Mouse (Mus musculus): ENCODE results near the gene Ptprt. TPM values are rescaled to one million over a fixed set of nuclear protein-coding genes. Genes with fewer than 3 reads are reported as not detected.
"Not testable (repeated sequence)": the region's sequence is repeated elsewhere in the genome, so short reads cannot be mapped to it uniquely, and the experiment has no call there.

Ptprt gene
- polyA plus RNA-seq, 1 experiment from 2014 or later: 14.0 TPM

DNA sequence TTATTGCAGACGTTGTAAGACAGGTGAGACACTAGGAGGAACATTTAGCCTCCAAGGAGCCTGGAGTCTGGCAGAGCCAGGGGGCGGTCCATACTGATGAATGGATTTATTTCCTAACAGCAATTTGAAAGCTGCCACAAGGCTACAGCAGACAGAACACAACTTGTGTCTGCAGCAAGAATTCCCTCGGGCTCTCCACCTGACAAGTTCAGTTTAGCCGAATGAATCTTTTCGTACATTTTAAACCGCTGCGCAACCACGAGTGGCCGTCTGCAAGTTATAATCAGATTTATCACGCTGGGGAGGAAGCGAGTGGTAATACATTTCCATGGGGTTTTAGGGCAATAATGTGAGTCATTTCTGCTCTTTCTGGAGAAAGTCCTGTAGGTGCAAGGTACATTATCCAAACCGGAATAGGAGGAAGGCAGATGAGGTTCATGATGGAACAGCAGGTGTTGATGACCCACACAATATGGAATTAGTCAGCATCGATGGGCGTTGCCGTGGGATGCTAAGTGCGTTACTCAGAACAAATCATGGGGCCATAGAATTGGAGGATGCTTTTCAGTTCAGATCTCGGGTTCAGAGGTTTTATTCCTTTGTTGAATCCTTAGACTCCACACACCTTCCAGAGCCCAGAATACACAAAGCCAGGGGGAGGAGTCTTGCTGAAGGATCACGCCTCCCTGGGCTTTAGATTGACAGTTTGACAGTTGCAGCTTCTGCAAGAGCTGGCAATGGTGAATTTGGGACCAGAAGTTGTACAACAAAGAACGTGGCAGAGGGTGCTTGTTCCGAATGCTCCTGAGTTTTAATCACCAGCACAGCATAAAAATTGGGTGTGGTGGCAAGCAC is 478.1 kb downstream of the Ptprt start:
- Histone ChIP-seq H3K9ac (replicated peaks) (no peak overlapping the region), H3K4me2 (no peak overlapping the region), H3K27me3 (replicated peaks) (no peaks in the 10 kb centered on the region), H3K9me3 (replicated peaks) (no peaks in the 10 kb centered on the region), H3K4me3 (replicated peaks) (no peak overlapping the region), H3K4me1 (no peaks in the 10 kb centered on the region), H3K36me3 (no peaks in the 10 kb centered on the region), H3K27ac (replicated peaks) (no peak overlapping the region)
- 67% methylated on average over 20 of the region's 20 CpGs for WGBS
- no peak for ATAC-seq (ENCODE audit: low FRiP score)

DNA sequence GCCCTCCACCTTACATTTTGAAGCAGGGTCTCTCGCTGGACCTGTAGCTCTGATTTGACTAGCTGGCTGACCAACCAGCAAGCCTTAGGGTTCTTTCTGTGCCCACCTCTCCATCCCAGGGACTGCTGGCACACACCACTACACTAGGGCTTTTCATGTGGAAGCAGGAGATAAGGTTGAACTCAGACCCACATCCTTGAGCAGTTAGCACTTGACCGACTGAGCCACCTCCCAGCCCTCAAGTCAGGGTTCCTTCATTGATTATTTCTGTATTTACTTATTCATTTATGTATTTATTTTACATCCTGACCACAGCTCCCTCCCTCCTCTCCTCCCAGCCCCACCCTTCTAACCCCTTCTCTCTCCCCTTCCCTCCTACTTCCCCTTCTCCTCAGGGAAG is 479.1 kb downstream of the Ptprt start:
- Histone ChIP-seq H3K9me3 (replicated peaks) (no peaks in the 10 kb centered on the region), H3K36me3 (no peaks in the 10 kb centered on the region), H3K4me3 (replicated peaks) (no peak overlapping the region), H3K4me2 (no peak overlapping the region), H3K27ac (replicated peaks) (no peak overlapping the region), H3K4me1 (no peaks in the 10 kb centered on the region), H3K9ac (replicated peaks) (no peak overlapping the region), H3K27me3 (replicated peaks) (no peaks in the 10 kb centered on the region)
- no peak for ATAC-seq (ENCODE audit: low FRiP score)
- WGBS: 83% methylated on average over 2 of the region's 2 CpGs

DNA sequence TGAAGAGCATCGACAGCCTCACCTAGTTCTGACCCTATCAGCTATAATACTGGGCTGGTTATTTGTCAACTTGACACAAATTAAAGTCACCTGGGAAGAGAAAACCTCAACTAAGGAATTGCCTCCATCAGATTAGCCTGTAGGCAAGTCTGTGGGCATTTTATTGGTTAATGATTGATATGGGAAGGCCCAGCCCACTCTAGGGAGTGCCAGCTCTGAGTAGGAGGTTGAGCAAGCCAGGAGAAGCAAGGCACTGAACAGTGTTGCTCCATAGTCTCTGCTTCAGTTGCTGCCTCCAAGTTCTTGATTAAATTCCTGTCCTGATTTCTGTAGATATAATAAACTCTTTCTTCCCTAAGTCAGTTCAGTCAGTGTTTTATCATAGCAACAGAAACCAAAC is 488.4 kb downstream of the Ptprt start:
- ATAC-seq (ENCODE audit: low FRiP score): no peak
- WGBS: 89% methylated on average over 1 of the region's 1 CpGs
- H3K27me3 ChIP-seq (replicated peaks): no peaks in the 10 kb centered on the region

DNA sequence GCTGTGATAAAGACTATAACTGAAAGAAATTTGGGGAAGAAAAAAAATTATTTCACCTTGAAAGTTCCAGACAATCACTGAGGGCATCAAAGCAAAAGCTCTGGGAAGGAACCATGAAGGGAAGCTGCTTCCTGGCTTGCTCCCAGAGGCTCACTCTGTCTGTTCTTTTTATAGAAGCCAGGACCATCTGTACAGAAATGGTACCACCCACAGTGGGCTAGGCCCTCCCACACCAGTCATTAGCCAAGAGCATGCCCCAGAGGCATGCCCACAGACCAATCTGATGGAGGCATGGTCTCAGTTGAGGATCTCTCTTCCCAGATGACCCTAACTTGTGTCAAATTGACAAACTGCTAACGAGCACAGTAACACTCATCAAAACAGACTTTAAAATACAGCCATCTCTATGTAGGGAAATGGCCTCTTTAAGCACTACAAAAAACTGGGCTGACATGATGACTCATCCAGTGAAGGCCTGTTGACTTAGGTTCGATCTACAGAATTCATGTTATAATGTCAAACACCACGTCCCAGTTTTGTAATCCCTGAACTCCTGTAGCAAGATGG is 519.0 kb downstream of the Ptprt start:
- H3K4me1 ChIP-seq: no peaks in the 10 kb centered on the region
- no peak overlapping the region for H3K9ac ChIP-seq (replicated peaks)
- no peaks in the 10 kb centered on the region for H3K27me3 ChIP-seq (replicated peaks)
- no peak overlapping the region for H3K4me2 ChIP-seq
- no peak overlapping the region for H3K4me3 ChIP-seq (replicated peaks)
- 92% methylated on average over 3 of the region's 3 CpGs for WGBS
- H3K36me3 ChIP-seq: no peaks in the 10 kb centered on the region
- H3K9me3 ChIP-seq (replicated peaks): no peaks in the 10 kb centered on the region
- H3K27ac ChIP-seq (replicated peaks): no peak overlapping the region
- no peak for ATAC-seq (ENCODE audit: low FRiP score)

More for the DNA sequence above, 488.4 kb downstream of the Ptprt start:
- H3K27ac ChIP-seq (replicated peaks): no peak overlapping the region
- H3K9me3 ChIP-seq (replicated peaks): no peaks in the 10 kb centered on the region
- H3K4me2 ChIP-seq: no peak overlapping the region
- no peak overlapping the region for H3K9ac ChIP-seq (replicated peaks)
- no peaks in the 10 kb centered on the region for H3K36me3 ChIP-seq
- no peaks in the 10 kb centered on the region for H3K4me1 ChIP-seq
- no peak overlapping the region for H3K4me3 ChIP-seq (replicated peaks)

DNA sequence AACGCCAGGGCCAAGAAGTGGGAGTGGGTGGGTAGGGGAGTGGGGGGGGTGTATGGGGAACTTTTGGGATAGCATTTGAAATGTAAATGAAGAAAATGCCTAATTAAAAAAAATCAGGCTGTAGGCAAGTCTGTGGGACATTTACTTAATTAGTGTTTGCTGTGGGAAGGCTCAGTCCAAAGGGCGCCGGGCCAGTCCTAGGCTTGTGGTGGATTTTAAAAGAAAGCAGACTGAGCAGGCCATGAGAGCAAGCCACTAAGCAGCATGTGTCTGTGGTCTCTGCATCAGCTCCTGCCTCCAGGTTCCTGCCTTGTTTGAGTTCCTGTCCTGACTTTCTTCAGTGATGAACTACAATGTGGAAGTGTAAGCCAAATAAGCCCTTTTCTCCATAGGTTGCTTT is 524.8 kb downstream of the Ptprt start:
- H3K36me3 ChIP-seq; H3K4me1 ChIP-seq; ATAC-seq (ENCODE audit: low FRiP score); H3K4me2 ChIP-seq; H3K4me3 ChIP-seq (replicated peaks); H3K9ac ChIP-seq (replicated peaks); H3K9me3 ChIP-seq (replicated peaks); H3K27ac ChIP-seq (replicated peaks); H3K27me3 ChIP-seq (replicated peaks): not testable (repeated sequence)
- WGBS: 87% methylated on average over 3 of the region's 3 CpGs

DNA sequence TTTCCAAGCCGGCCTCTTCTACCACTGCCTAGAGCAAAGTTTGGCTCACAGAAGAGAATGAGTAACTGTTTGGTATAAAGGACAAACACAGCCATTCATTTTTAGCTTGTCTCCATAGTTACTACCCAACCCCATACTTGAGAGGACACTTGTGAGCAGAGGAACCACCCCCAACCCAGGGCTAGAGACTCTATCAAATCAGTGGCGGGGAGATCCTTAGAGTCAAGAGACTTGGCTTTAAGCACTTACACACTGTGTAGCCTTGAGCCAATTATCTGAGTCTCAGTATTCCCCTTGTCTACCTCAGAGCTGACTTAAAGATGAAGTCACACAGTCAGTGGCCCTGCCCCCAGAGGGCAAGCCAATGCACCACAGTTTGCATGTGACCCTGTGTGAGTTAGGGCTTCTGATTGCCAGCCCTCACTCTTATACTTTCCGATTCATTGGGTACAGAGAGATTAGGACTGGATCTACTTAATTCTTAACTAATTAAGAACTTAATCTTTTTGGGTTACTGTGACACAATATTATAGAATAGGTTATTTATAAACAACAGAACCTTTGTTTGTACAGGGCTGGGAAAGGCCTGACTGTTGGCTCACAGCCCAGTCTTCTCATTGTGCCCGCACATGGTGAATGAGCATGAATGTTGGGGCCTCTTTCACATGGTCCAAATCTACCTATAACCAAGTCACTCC is 529.2 kb downstream of the Ptprt start:
- H3K36me3 ChIP-seq: no peaks in the 10 kb centered on the region
- no peak overlapping the region for H3K27ac ChIP-seq (replicated peaks)
- no peak overlapping the region for H3K4me3 ChIP-seq (replicated peaks)
- 58% methylated on average over 4 of the region's 4 CpGs for WGBS
- no peak overlapping the region for H3K4me2 ChIP-seq
- H3K4me1 ChIP-seq: 0 out of 2 replicates have a peak, but pooled peaks cover 2% of the 10 kb centered on the region
- no peaks in the 10 kb centered on the region for H3K27me3 ChIP-seq (replicated peaks)
- peak; percentile 59; the same call in 1 of the 2 replicates for ATAC-seq (ENCODE audit: low FRiP score)
- no peaks in the 10 kb centered on the region for H3K9me3 ChIP-seq (replicated peaks)
- H3K9ac ChIP-seq (replicated peaks): no peak overlapping the region

DNA sequence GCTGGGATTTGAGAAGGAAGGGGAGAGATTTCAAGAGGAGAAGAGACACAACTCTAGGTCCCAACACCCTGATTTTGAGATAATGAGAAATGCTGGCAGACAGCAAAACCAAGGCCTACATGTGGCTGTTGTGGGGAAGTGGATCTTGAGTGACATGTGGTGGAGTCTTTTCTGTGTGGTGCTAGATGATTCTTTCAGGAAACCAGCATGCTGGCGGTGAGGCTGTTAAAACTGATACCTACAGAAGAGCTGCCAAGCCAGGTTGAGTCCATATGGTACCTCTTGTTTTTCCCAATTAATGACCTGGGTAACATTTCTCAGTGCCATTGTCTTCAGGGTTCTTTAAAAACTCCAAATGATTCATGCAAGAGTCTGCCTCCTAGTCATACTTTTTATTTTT is 531.1 kb downstream of the Ptprt start:
- WGBS: 95% methylated on average over 1 of the region's 1 CpGs
- Histone ChIP-seq H3K9ac (replicated peaks) (no peak overlapping the region), H3K4me2 (no peak overlapping the region), H3K9me3 (replicated peaks) (no peaks in the 10 kb centered on the region), H3K36me3 (no peaks in the 10 kb centered on the region), H3K27ac (replicated peaks) (no peak overlapping the region), H3K4me3 (replicated peaks) (no peak overlapping the region), H3K27me3 (replicated peaks) (no peaks in the 10 kb centered on the region), H3K4me1 (0 out of 2 replicates have a peak, but pooled peaks cover 2% of the 10 kb centered on the region)
- no peak for ATAC-seq (ENCODE audit: low FRiP score)

DNA sequence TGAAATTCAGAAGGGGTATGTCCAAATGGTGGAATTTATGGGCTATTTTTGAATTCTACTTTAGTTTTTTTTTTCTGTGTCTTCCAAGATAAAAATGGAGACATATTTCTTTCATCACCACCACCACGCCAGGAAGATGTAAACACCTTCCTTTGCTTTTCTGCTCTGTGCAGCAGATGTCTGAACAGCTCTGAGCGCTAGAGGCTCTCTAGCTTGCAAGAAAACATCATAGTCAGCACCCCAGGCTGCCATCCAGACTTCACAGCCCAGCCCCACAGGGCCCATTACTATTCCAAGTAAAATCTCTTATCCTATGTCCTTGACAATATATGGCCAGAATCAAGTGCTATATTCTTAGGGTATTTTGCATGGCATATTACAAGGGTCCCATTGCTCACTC is 542.9 kb downstream of the Ptprt start:
- no peaks in the 10 kb centered on the region for H3K4me1 ChIP-seq
- no peak overlapping the region for H3K9ac ChIP-seq (replicated peaks)
- no peak overlapping the region for H3K4me2 ChIP-seq
- no peaks in the 10 kb centered on the region for H3K9me3 ChIP-seq (replicated peaks)
- 73% methylated on average over 2 of the region's 2 CpGs for WGBS
- H3K4me3 ChIP-seq (replicated peaks): no peak overlapping the region
- no peak for ATAC-seq (ENCODE audit: low FRiP score)
- H3K27ac ChIP-seq (replicated peaks): no peak overlapping the region
- H3K27me3 ChIP-seq (replicated peaks): no peaks in the 10 kb centered on the region
- no peaks in the 10 kb centered on the region for H3K36me3 ChIP-seq

DNA sequence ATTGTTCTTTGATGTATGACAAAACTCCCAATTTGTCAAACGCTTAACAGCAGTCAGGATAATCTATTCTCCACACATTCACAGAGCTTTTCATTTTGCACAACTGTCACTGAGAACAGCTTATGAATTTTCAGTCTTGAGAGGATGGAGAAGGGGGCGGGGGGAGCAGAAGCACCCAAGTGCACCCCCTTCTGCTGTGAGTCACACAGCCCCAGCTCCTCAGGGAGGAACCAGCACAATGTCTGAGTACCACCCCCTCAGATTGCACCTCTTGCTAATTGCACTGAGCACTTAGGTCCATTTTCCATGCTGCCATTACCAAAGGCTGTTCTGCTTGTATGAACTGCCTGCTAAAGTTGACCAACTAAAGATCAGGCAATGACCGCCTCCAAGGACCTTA is 578.6 kb downstream of the Ptprt start:
- ATAC-seq (ENCODE audit: low FRiP score): no peak
- Histone ChIP-seq H3K36me3 (no peaks in the 10 kb centered on the region), H3K4me2 (no peak overlapping the region), H3K9ac (replicated peaks) (no peak overlapping the region), H3K4me1 (no peaks in the 10 kb centered on the region), H3K9me3 (replicated peaks) (no peaks in the 10 kb centered on the region), H3K27me3 (replicated peaks) (no peaks in the 10 kb centered on the region), H3K4me3 (replicated peaks) (no peak overlapping the region), H3K27ac (replicated peaks) (no peak overlapping the region)
- WGBS: 87% methylated on average over 3 of the region's 3 CpGs

DNA sequence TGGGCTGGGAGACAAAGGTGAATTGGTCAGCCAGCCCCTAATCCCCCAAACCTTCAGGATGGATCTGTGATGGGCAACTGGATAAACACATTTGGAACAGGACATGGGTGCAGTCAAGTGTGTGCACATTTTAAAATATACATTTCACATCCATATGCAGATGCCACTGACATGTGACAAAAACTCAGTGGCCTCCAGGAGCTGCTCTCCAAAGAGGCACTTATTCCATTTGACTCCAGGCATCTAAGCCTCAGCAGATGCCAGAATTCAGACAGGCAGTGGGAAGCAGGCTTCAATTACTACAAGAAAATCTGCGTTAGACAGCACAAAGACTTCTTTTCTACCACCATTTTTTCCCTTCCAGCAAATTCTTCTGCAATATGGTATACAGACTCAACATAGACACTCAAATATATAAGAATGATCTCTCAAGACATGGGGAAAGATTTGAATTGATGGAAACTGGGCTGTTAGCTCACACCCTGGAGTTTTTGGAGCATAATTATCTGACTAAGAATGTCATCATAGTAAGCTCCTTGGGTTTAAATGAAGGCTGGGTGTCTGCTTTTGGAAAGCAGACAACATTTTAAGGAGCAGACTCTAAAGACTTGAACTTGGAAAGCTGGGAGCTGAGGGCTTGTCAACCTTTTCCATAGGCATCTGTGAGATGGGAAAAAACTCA is 580.1 kb downstream of the Ptprt start:
- ATAC-seq (ENCODE audit: low FRiP score): no peak

DNA sequence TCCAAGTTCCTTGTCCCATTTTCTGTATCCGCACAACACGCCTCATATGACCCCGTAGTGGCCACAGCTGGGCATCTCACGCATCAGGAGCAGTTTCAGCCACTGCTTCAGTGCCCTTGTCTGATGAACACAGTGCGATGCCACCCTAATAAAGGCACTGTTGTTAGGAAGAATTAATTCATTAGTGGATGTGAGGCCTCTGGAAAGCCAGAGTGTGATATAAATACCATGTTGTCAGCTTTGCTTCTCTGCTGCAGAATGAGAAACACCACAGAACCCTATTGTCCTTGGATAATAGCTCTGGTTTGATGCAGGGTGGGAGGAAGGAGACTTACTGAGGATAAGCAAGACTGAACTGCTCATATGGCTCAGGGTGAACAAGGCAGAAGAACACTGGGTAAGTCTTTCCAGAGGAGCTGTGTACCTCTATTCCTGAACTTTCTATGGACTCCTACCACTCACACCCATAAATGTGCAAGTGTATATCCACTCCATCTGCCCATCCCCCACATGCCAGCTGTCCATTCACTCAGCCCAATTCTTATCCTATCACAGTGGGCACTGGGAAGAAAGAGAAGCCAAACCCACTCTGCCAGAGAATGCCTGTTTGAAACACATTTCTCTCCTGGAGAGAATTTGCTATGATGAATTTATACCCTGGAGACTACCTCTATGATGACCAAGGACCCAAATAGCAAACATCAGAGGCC is 582.2 kb downstream of the Ptprt start:
- H3K36me3 ChIP-seq: no peaks in the 10 kb centered on the region
- no peak for ATAC-seq (ENCODE audit: low FRiP score)
- no peak overlapping the region for H3K9ac ChIP-seq (replicated peaks)
- H3K9me3 ChIP-seq (replicated peaks): no peaks in the 10 kb centered on the region
- H3K4me2 ChIP-seq: no peak overlapping the region
- H3K27ac ChIP-seq (replicated peaks): no peak overlapping the region
- no peak overlapping the region for H3K4me3 ChIP-seq (replicated peaks)
- no peaks in the 10 kb centered on the region for H3K4me1 ChIP-seq
- WGBS: 82% methylated on average over 5 of the region's 5 CpGs
- H3K27me3 ChIP-seq (replicated peaks): no peaks in the 10 kb centered on the region

More for the DNA sequence above, 580.1 kb downstream of the Ptprt start:
- H3K4me2 ChIP-seq: no peak overlapping the region
- no peaks in the 10 kb centered on the region for H3K9me3 ChIP-seq (replicated peaks)
- no peak overlapping the region for H3K9ac ChIP-seq (replicated peaks)
- H3K4me3 ChIP-seq (replicated peaks): no peak overlapping the region
- H3K36me3 ChIP-seq: no peaks in the 10 kb centered on the region
- H3K27ac ChIP-seq (replicated peaks): no peak overlapping the region
- no peaks in the 10 kb centered on the region for H3K27me3 ChIP-seq (replicated peaks)
- no peaks in the 10 kb centered on the region for H3K4me1 ChIP-seq
- WGBS: 84% methylated on average over 1 of the region's 1 CpGs
